9 mouse cellular contexts compared by ENCODE assay signal in genomic region chr5:123827659-123828091, GRCm38 (mm10). TPM values are rescaled to one million over a fixed set of nuclear protein-coding genes. Genes with fewer than 3 reads are reported as not detected.
A peak's percentile ranks its signal among the peaks of the same experiment; 100 is the strongest.
DNase-seq lines count a peak whose midpoint lies in the region; ATAC-seq and TF ChIP-seq lines count a peak whose summit lies in the region.
"Had no signal": no experiment of that assay in that cellular context is flagged by ENCODE, and none has a peak within 500 bp of the region (broad histone marks: within the 10 kb centered on the region; RNA-seq: fewer than 3 reads in every experiment).

No protein-coding gene starts in this region.

- no peaks in the 10 kb centered on the region for H3K36me3 ChIP-seq in midbrain, postnatal 0 days (ENCODE audit: insufficient read depth, low read length)
- peaks cover 6% of the 10 kb centered on the region for H3K36me3 ChIP-seq in midbrain, embryonic 10.5 days
- H3K36me3 ChIP-seq in thymus, adult 2 months (ENCODE audit: control insufficient read depth, insufficient read depth, low read length): no peaks in the 10 kb centered on the region

- WGBS in midbrain, postnatal 0 days: 82% methylated on average over 6 of the region's 6 CpGs
- WGBS in midbrain, embryonic 10.5 days: 88% methylated on average over 6 of the region's 6 CpGs
- 83% methylated on average over 6 of the region's 6 CpGs for WGBS in thymus, adult 2 months

- H3K4me3 ChIP-seq in midbrain, postnatal 0 days (ENCODE audit: low read depth, low read length): no peak overlapping the region
- H3K4me3 ChIP-seq in midbrain, embryonic 10.5 days: no peak overlapping the region
- no peak overlapping the region for H3K4me3 ChIP-seq in thymus, adult 2 months (ENCODE audit: control insufficient read depth, insufficient read depth, low read length)

- peak; percentile 20 to 60 for DNase-seq in adrenal gland, adult (ENCODE audit: inconsistent age in 2 of 2, low spot score in 1 of 2)
- no peak for DNase-seq in adrenal gland, postnatal 25 days
- DNase-seq in midbrain, postnatal 0 days (ENCODE audit: low spot score): peak; percentile 47
- DNase-seq in midbrain, embryonic 10.5 days (ENCODE audit: low spot score): no peak
- peak; percentile 57 to 58 for DNase-seq in kidney, adult 8-10 months
- DNase-seq in lung, postnatal 14 days: peak; percentile 39
- DNase-seq in thymus, adult 2 months: no peak
- no peak for DNase-seq in thymus, postnatal 25 days

- H3K4me2 ChIP-seq in midbrain, postnatal 0 days (ENCODE audit: low read depth, low read length, poor library complexity, severe bottlenecking): no peak overlapping the region

- no peaks in the 10 kb centered on the region for H3K4me1 ChIP-seq in midbrain, postnatal 0 days (ENCODE audit: insufficient read depth, low read length)
- H3K4me1 ChIP-seq in midbrain, embryonic 10.5 days: no peaks in the 10 kb centered on the region
- H3K4me1 ChIP-seq in thymus, adult 2 months (replicated peaks; ENCODE audit: control insufficient read depth, insufficient read depth, low read length): no peaks in the 10 kb centered on the region

- ATAC-seq in midbrain, postnatal 0 days (ENCODE audit: low FRiP score): no peak

- no peaks in the 10 kb centered on the region for H3K9me3 ChIP-seq in midbrain, postnatal 0 days (ENCODE audit: low read length)
- no peaks in the 10 kb centered on the region for H3K9me3 ChIP-seq in midbrain, embryonic 10.5 days (replicated peaks)

- no peak overlapping the region for H3K9ac ChIP-seq in midbrain, postnatal 0 days (replicated peaks; ENCODE audit: low read length, poor library complexity, severe bottlenecking)

- no peak for TF ChIP-seq POLR2A in thymus, adult 2 months (IDR thresholded peaks at IDR 0.05; ENCODE audit: control insufficient read depth, extremely low read depth, insufficient read depth, low read length, poor library complexity)

- no peak overlapping the region for H3K27ac ChIP-seq in midbrain, postnatal 0 days (ENCODE audit: low read depth, low read length)
- no peak overlapping the region for H3K27ac ChIP-seq in midbrain, embryonic 10.5 days (replicated peaks)
- H3K27ac ChIP-seq in thymus, adult 2 months (ENCODE audit: control insufficient read depth, insufficient read depth, low read length): no peak overlapping the region

- no peaks in the 10 kb centered on the region for H3K27me3 ChIP-seq in midbrain, postnatal 0 days (ENCODE audit: insufficient read depth, low read length)
- H3K27me3 ChIP-seq in midbrain, embryonic 10.5 days (ENCODE audit: low read depth, poor library complexity, severe bottlenecking): no peaks in the 10 kb centered on the region
- no peaks in the 10 kb centered on the region for H3K27me3 ChIP-seq in thymus, adult 2 months (ENCODE audit: control insufficient read depth, insufficient read depth, low read length)

- peak; percentile 52 for TF ChIP-seq CTCF in midbrain, postnatal 0 days (IDR thresholded peaks at IDR 0.05)
- TF ChIP-seq CTCF in thymus, adult 2 months (IDR thresholded peaks at IDR 0.05; ENCODE audit: borderline replicate concordance, control insufficient read depth, extremely low read depth, insufficient read depth, low read length, poor library complexity): no peak

RNA-seq across cellular contexts. Expression of gene Hcar2, which starts 37.6 kb away (rescaled TPM):
- total RNA-seq in adrenal gland, postnatal 25 days (2021): 0.48 and 1.4 TPM in 2 replicates
- total RNA-seq in midbrain, postnatal 0 days (2014; rRNA removed): not detected in 2 replicates
- not detected in 2 replicates for polyA plus RNA-seq in midbrain, postnatal 0 days (2015; fragmentation: Nextera tagmentation; extraction: Ambion mirVana)
- not detected in 2 replicates for polyA plus RNA-seq in midbrain, embryonic 10.5 days (2016; fragmentation: Nextera tagmentation; extraction: Ambion mirVana)
- 2.7 and 3.0 TPM in 2 replicates for polyA plus RNA-seq in thymus, adult 2 months (2012; rRNA removed)
- polyA plus RNA-seq: neural tube, embryonic 14.5 days had no signal

RNA-seq across cellular contexts. Expression of gene Hcar1, which starts 52.1 kb away (rescaled TPM):
- total RNA-seq in adrenal gland, postnatal 25 days (2021): 3.7 and 5.3 TPM in 2 replicates
- total RNA-seq in midbrain, postnatal 0 days (2014; rRNA removed): 1.1 and 1.9 TPM in 2 replicates
- 0.64 and 0.71 TPM in 2 replicates for polyA plus RNA-seq in midbrain, postnatal 0 days (2015; fragmentation: Nextera tagmentation; extraction: Ambion mirVana)
- not detected in 2 replicates for polyA plus RNA-seq in midbrain, embryonic 10.5 days (2016; fragmentation: Nextera tagmentation; extraction: Ambion mirVana)
- 3.1 and 4.7 TPM in 2 replicates for polyA plus RNA-seq in thymus, adult 2 months (2012; rRNA removed)

Comparison
In these comparisons a context has a peak if more than half of its experiments do, and no peak if none do; other contexts are left out.
1. DNase-seq: peak in adrenal gland, adult (2 of 2), midbrain, postnatal 0 days (single experiment), kidney, adult 8-10 months (2 of 2) and lung, postnatal 14 days (single experiment); none in adrenal gland, postnatal 25 days (single experiment), midbrain, embryonic 10.5 days (single experiment), thymus, adult 2 months (single experiment) and thymus, postnatal 25 days (single experiment).